Mouse (Mus musculus) adrenal gland, postnatal 36 days (tissue): Measurements from ENCODE around the gene 6430571L13Rik. TPM values are rescaled to one million over a fixed set of nuclear protein-coding genes. Genes with fewer than 3 reads are reported as not detected.

Experiments used
- DNase-seq, 2 experiments: peaks; one replicate each; pipeline ENCODE4 v3.0.0; 2021; ENCODE audit warnings: mixed read lengths in 1 of 2
- total RNA-seq, 2 experiments: library from RNA; stranded (reverse); gene quantifications; 2 replicates each; pipeline ENCODE4 v1.2.3; 2021

The 6430571L13Rik gene
- total RNA-seq, 2 experiments from 2014 or later, result 1.2 to 1.3 TPM

- DNase-seq, result no peak
Measured at GRCm38 (mm10) chr9:107340911-107341645, 676 bp downstream of the 6430571L13Rik start.

- DNase-seq, result no peak
Measured at GRCm38 (mm10) chr9:107342201-107342709, 1.9 kb downstream of the 6430571L13Rik start.

DNA sequence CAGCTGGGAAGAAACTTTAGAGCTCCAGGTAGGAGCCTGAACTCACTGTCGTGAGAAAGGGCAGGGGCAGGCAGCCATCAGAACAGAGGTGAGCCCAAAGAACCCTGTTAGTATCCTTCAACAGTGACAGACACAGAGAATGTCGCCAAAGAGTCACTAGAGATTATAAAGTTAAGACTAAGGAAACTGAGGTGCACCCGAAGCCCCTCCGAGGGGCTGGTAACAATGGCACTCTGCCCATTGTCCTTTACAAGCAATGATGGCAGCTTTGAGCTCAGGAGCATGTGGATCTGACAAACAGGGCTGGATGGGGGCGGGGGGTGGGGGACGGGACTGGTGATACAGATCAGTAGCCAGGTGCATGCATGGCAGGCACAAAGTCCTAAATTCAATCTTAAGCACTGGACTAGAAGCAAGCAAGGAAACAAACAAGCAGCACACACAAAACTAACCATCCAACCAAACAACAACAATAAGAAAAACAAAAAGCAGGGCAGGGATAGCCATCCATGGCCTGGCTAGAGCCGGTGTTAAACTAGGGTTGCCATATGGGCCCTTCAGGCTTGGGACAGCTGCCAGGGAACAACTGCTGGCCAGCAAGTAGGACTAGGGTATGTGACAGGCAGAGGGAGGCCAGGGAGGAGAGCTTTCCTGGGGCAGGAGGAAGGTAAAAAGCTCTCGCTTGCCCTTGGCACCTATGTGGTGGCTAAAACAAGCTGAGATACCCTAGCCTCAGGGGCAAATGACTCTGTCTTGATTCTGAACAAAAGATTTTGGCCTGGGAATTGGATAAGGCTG is 2.9 kb downstream of the 6430571L13Rik start:
- DNase-seq, result peak in 1 of 2 experiments; percentile 30

GRCm38 (mm10) chr9:107344027-107344426 is 3.6 kb downstream of the 6430571L13Rik start:
- no peak for DNase-seq

DNA sequence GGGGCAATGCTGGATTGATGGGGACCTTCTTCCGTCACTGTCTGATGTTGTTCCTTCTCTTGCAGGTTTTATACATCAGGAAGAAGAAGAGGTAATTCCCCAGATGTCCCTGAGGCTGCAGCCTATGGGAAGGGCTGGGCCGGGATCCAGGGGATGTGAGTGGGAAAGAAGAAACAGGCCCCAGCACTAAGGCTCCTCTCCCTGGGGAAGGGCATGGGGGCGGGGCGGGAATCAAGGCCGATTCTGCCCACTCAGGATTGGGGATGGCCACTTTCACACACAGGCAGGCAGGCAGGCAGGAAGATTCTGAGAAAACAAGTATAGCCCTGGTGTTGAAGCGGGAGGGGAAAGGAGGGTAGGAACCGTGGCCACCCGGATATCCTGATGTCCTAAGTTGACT is 5.7 kb downstream of the 6430571L13Rik start:
- DNase-seq, result no peak

- DNase-seq, result no peak
Measured at GRCm38 (mm10) chr9:107347586-107348183, 7.3 kb downstream of the 6430571L13Rik start.

DNA sequence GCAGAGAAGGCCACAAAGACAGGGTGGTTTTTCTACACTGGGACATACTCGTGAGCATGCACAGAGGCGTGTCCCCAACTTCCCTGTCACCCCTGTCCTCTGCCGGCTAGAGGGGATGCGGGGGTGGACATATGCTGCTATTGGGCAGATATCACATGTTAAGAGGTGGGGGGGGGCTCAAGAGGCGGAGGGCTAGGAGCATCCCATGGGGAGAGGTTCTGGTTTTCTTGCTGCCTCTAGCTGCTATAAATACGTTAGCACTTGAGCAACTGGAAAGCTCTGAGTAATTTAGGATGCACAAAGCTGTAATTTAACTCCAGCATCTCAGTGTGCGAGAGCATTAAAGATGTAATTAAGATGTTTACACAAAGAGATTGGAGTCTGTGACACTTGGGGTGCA is 8.9 kb downstream of the 6430571L13Rik start:
- no peak for DNase-seq

DNA sequence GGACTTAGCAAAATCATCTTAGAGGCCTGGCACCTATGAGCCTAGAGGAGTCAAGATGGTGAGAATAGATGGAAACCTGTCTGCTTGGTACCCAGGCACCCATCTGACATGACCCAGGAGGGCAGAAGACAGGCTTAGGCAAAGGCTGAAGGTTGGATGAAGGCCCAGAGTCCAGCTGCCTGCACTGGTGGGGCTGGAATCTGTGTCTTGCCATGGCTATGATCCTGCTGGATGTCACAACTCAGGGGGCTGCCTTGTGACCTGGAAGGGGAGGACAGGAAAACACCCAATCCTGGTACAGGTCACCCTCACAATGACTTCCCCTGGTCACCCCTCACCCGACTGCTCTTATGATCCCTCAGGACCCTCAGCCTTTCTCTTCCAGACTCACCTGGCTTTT is 14.4 kb downstream of the 6430571L13Rik start:
- no peak for DNase-seq

DNA sequence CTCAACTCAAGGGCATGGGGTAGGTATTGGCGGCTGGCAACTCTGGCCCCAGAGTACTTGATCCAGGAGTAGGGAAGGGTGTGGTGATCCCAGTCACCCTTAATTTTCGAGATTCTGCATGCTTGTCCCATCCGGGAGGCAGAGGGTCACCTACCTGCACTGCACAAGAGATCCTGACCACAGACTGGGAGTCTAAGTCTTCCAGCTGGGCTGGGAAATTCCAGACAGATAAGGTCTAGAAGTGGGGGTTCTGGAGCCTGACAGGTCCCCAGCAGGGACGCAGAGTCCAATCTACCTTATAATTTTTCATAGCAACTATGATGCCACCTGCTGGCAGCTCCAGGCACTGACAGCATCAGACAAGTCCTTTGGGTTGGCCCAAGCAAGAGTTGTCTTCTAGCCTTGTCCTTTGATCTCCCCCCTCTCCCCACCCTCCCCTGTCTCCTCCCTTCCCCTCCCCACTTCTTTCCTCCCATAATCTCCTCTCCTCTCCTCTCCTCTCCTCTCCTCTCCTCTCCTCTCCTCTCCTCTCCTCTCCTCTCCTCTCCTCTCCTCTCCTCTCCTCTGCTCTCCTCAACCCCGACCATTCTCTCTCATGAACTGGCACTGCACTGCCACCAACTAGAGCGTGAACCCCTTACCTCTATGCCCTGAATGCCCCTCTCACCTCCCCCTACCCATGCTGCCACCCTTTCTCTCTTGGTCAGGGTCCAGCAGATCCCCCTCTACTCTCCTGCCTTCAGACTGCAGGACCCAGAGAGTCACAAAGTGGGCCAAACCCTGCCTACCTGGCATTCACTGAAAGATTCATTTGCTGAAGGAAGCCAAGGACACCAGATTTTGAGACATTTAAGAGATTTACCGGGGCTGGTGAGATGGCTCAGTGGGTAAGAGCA is 15.7 kb downstream of the 6430571L13Rik start:
- peak; percentile 62 to 75 for DNase-seq

GRCm38 (mm10) chr9:107357651-107358050 is 17.2 kb downstream of the 6430571L13Rik start:
- peak; percentile 77 to 80 for DNase-seq

DNA sequence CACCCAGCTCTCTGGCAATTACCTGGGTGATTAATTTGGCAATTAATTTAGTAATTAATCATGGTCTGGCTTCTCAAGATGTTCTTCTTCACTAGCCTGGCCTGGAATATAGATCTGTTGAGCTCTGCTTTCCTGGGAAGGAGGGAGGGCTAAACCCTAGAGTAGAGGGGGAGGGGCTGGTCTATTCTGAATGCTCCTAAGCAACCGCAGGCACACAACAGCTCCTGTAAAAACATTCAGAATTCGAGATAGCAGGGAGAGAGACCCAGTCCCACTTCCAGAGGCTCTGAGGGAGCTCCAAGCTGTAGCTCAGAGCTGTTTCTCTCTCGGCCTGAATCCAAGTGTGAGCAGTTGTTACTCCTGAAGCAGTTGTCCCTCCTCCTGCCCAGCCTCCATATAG is 20.6 kb downstream of the 6430571L13Rik start:
- DNase-seq, result no peak

GRCm38 (mm10) chr9:107366644-107367043 is 26.2 kb downstream of the 6430571L13Rik start:
- DNase-seq, result peak; percentile 43 to 67

GRCm38 (mm10) chr9:107368302-107368701 is 27.9 kb downstream of the 6430571L13Rik start:
- DNase-seq, result no peak

- no peak for DNase-seq
Measured at GRCm38 (mm10) chr9:107369270-107370105, 29.1 kb downstream of the 6430571L13Rik start.

- no peak for DNase-seq
Measured at GRCm38 (mm10) chr9:107370106-107370463, 29.7 kb downstream of the 6430571L13Rik start.

GRCm38 (mm10) chr9:107372441-107372840 is 32.0 kb downstream of the 6430571L13Rik start:
- no peak for DNase-seq

- peak in 1 of 2 experiments; percentile 19 for DNase-seq
Measured at GRCm38 (mm10) chr9:107374623-107375022, 34.2 kb downstream of the 6430571L13Rik start.

DNA sequence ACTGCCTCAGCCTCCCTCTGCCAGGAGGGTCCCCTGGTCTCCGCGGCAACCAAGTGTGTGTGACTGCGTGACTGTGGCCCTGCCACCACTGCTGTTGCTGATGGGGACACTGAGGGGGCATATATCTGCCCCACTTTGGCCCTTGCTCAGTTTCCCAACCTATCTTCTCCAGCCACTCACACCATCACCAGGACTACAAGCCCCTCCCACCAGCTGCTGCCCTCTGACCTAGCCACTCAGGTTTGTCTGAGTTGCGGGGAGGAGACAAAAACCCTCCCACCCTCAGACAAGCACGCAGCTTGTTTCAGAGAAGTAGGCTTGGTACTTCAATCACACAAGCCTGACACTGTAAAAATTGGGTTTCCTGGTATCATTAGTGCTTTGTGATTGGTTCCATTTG is 35.0 kb downstream of the 6430571L13Rik start:
- DNase-seq, result no peak

GRCm38 (mm10) chr9:107377961-107378512 is 37.6 kb downstream of the 6430571L13Rik start:
- DNase-seq, result peak; percentile 11 to 29

DNA sequence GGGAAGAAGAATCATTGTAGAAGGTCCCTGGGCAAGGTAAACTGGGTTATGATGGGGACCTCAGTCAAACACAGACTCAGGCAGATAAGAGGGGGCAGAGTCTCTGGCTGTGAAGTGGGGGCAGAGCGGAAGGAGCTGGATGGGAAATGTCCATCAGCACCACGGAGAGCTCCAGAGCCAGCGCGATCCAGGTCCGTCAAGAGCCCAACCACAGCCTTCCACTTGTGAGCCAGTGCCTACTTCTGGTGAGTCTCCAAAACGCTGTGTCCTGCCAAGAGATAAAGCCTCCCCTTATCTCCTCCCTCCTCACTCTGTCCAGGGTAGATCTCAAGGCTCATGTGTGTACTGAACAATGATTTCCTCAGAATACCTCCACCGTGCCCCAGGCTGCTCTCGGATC is 41.3 kb downstream of the 6430571L13Rik start:
- peak; percentile 48 to 62 for DNase-seq
